Mouse (Mus musculus): Measurements from ENCODE around the gene Pgf. TPM values are rescaled to one million over a fixed set of nuclear protein-coding genes. Genes with fewer than 3 reads are reported as not detected.

The Pgf gene
- polyA plus RNA-seq, 1 experiment from 2014 or later, result 0.56 TPM

DNA sequence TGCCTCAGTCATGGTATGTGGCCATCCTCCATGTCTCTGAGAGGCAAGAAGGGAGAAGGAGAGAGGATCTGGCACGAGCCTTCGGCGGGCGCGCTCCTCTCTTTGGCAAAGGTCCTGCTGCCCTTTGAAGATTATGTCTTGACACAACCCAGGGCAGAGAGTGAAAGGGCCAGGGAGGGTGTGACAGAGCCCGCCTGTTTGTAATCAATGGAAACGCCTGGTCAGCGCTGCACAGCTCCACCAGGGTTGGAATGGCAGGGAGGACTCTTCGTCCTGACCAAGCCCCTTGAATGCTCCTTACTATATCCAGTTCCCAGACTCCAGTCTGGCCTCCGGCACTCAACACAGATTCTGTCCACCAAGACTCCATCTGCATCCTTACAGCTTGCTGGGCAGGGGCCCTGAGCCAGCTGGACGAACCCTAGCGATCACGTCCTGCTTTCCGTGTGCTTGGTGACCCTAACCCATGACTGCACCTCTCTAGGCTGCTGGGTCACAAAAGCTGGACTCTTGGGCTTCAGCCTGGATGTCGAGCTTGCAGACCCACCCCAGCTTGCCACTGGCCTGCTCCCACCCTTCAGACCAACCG, 2.4 kb downstream of the Pgf start:
- peaks cover 54% of the 10 kb centered on the region for H3K27me3 ChIP-seq

DNA sequence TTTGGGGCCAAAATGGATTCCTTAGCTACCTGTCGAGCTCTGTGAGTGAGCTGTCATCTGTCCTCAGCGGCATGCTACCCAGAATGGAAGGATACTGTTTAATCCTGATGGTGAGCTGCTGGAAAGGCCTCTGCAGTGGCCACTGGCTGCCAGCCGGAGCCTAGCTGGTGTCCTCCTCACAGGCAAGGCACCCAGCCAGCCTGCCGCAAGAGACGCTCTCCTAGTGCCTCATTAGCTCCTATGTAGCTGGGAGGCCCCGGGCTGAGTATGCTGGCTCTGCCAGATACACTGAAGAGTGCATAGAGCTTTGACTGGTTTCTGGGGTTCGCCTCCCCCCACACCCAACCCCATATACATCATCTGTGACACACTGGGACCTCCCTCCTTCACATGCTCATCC, 3.6 kb downstream of the Pgf start:
- no peak overlapping the region for H3K9ac ChIP-seq
- H3K36me3 ChIP-seq (replicated peaks), result no peaks in the 10 kb centered on the region
- peaks cover 24% of the 10 kb centered on the region for H3K4me1 ChIP-seq (replicated peaks)
- H3K9me3 ChIP-seq (replicated peaks), result no peaks in the 10 kb centered on the region
- no peak overlapping the region for H3K4me3 ChIP-seq (replicated peaks)
- ATAC-seq (ENCODE audit: insufficient read depth), result no peak
- H3K4me2 ChIP-seq, result no peak overlapping the region
- H3K27ac ChIP-seq (replicated peaks), result no peak overlapping the region
- 70% methylated on average over 7 of the region's 7 CpGs for WGBS (ENCODE audit: insufficient replicate concordance)
- peaks cover 46% of the 10 kb centered on the region for H3K27me3 ChIP-seq

More for the DNA sequence above, 2.4 kb downstream of the Pgf start:
- Histone ChIP-seq H3K4me3 (replicated peaks) (no peak overlapping the region), H3K9me3 (replicated peaks) (no peaks in the 10 kb centered on the region), H3K9ac (no peak overlapping the region), H3K4me2 (no peak overlapping the region), H3K36me3 (replicated peaks) (no peaks in the 10 kb centered on the region), H3K27ac (replicated peaks) (no peak overlapping the region), H3K4me1 (replicated peaks) (peaks cover 16% of the 10 kb centered on the region)
- no peak for ATAC-seq (ENCODE audit: insufficient read depth)
- 55% methylated on average over 16 of the region's 16 CpGs for WGBS (ENCODE audit: insufficient replicate concordance)

DNA sequence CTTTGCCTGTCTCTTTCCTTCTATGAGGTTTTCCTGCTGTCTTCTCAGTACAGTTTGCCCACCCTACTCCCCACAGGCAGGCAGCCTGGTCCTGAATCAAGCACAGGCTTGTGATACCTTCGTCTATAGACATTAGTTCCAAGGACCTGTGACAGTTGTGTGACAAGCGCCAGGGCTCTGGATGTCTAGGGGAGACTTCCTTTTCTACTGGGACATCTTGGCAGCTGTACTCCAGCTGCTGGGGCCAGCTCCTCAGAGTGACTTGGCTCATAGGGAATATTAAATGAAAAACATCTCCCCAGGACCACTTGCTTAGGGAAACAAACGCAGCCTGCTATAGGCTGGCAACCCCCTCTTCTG, 6.7 kb downstream of the Pgf start:
- ATAC-seq (ENCODE audit: insufficient read depth), result no peak
- no peaks in the 10 kb centered on the region for H3K9me3 ChIP-seq (replicated peaks)
- 66% methylated on average over 3 of the region's 3 CpGs for WGBS (ENCODE audit: insufficient replicate concordance)

DNA sequence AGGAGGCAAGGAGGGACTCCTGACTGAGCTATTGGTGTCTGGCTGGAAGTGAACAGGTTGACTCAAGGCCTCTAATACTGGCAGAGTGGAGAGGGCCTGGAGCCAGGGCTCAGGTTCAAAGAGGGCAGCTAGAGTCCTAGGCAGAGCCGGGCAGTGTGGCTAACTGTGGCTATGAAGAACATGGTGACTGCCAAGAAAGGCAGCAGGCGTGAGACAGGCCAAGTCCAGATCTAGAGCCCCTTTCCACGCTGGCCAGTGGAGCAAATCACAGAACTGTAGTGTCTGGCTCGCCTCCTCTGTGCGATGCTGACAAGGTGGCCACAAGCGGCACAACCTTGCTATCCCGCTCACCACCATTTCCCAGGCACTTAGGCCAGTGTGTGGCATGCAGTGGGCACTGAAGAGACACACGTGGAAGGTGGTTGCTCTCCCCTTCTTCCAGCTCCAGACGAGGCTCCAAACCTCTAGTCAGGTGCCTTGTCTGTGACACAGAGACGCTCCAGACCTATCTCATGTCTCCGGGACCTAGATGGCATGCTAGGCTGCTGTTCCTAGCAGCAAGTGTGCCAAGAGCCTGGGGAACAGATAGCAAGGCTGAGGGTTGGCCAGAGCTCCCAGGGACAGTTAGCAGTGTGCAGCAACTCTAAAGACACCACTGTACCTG, 7.2 kb downstream of the Pgf start:
- ATAC-seq (ENCODE audit: insufficient read depth), result no peak
- Histone ChIP-seq H3K4me2 (no peak overlapping the region), H3K4me3 (replicated peaks) (no peak overlapping the region), H3K9ac (no peak overlapping the region), H3K4me1 (replicated peaks) (peaks cover 9% of the 10 kb centered on the region), H3K27ac (replicated peaks) (no peak overlapping the region), H3K36me3 (replicated peaks) (no peaks in the 10 kb centered on the region), H3K27me3 (peaks cover 14% of the 10 kb centered on the region; the same call in 1 of the 2 replicates), H3K9me3 (replicated peaks) (no peaks in the 10 kb centered on the region)
- WGBS (ENCODE audit: insufficient replicate concordance), result 73% methylated on average over 11 of the region's 11 CpGs

More for the DNA sequence above, 6.7 kb downstream of the Pgf start:
- Histone ChIP-seq H3K4me2 (no peak overlapping the region), H3K4me3 (replicated peaks) (no peak overlapping the region), H3K4me1 (replicated peaks) (peaks cover 9% of the 10 kb centered on the region), H3K27me3 (peaks cover 20% of the 10 kb centered on the region), H3K9ac (no peak overlapping the region), H3K27ac (replicated peaks) (no peak overlapping the region), H3K36me3 (replicated peaks) (no peaks in the 10 kb centered on the region)

DNA sequence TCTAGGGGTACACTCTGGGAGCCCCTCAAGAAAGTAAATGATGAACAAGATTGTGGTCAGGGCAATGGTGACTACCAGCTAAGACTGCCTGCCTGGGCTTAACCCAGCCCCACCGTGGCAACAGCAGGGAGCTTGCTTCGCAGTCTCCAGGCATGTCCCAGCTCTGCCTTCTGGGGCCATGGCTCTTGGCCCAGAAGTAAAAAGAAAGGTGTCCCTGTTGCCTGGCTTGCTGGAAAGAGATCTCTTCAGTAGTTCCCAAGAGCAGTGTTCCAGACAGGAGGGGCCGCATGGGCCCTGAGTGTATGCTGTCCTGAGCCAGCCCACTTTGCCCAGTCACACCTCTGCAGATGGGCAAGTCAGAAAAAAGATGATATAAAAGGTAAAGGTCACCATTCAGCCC, 7.7 kb downstream of the Pgf start:
- Histone ChIP-seq H3K9ac (no peak overlapping the region), H3K27me3 (peaks cover 14% of the 10 kb centered on the region; the same call in 1 of the 2 replicates), H3K36me3 (replicated peaks) (no peaks in the 10 kb centered on the region), H3K4me1 (replicated peaks) (peaks cover 9% of the 10 kb centered on the region), H3K4me3 (replicated peaks) (no peak overlapping the region), H3K9me3 (replicated peaks) (no peaks in the 10 kb centered on the region), H3K4me2 (0 out of 2 replicates have a peak overlapping the region, but pooled peaks have one; percentile 43), H3K27ac (replicated peaks) (no peak overlapping the region)
- 64% methylated on average over 3 of the region's 3 CpGs for WGBS (ENCODE audit: insufficient replicate concordance)
- no peak for ATAC-seq (ENCODE audit: insufficient read depth)

DNA sequence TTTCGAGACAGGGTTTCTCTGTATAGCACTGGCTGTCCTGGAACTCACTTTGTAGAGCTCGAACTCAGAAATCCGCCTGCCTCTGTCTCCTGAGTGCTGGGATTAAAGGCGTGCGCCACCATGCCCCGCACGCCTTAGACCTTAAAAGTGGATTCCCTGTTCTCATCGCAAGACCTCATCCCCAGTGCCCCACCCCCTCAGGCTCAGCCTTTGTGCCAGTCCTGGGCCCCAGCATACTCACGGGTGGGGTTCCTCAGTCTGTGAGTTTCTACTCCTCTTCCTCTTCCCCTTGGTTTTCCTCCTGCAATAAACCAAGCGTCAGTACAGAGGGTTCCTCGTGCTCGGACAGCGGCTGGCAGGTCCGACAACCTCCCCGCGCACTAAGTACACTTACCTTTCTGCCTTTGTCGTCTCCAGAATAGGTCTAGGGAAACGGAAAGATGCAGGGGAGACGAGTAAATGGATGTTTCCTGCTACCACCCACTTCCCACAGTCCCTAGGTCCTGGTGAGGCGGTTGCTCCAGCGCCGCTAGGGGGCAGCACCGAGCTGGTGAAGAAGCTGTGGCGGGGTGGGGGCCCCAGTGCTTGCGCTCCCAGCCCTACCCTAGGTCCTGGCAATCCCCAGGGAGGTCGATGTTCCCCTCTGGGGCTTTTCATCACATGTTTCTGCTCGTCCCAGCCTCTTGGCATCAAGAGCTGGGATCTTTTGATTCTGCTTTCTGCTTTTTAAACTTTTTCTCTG, 8.3 kb downstream of the Pgf start:
- peak overlapping the region; percentile 43 for H3K4me2 ChIP-seq
- peak overlapping the region; percentile 18; the same call in 1 of the 2 replicates for H3K4me3 ChIP-seq (replicated peaks)
- H3K4me1 ChIP-seq (replicated peaks), result peaks cover 9% of the 10 kb centered on the region
- peak; percentile 44; the same call in 1 of the 2 replicates for ATAC-seq (ENCODE audit: insufficient read depth)
- H3K27ac ChIP-seq (replicated peaks), result no peak overlapping the region
- peaks cover 16% of the 10 kb centered on the region; the same call in 1 of the 2 replicates for H3K27me3 ChIP-seq
- H3K36me3 ChIP-seq (replicated peaks), result no peaks in the 10 kb centered on the region
- no peaks in the 10 kb centered on the region for H3K9me3 ChIP-seq (replicated peaks)
- no peak overlapping the region for H3K9ac ChIP-seq
- 21% methylated on average over 27 of the region's 27 CpGs for WGBS (ENCODE audit: insufficient replicate concordance)

DNA sequence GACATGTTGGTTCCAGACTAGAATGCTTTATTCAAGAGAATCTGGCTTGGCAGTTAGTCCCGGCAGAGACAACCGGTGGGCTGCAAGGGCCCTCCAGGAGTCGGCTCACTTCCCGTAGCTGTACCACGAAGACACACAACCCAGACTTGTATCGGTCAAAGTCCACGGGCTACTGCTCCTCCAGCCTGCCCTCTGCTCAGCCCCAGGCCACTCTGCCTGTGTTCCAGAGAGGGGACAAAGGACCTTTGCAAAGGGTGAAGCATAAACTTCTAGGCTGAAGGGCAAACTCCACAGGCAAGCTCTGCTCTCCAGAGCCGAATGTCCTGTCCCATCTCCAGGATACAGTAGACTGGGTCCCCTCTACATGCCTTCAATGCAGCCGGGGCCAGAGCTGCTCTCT, 11.0 kb downstream of the Pgf start:
- Histone ChIP-seq H3K4me2 (no peak overlapping the region), H3K9ac (no peak overlapping the region), H3K4me1 (replicated peaks) (peaks cover 9% of the 10 kb centered on the region), H3K4me3 (replicated peaks) (no peak overlapping the region), H3K36me3 (replicated peaks) (no peaks in the 10 kb centered on the region), H3K27me3 (peaks cover 16% of the 10 kb centered on the region; the same call in 1 of the 2 replicates), H3K9me3 (replicated peaks) (no peaks in the 10 kb centered on the region), H3K27ac (replicated peaks) (no peak overlapping the region)
- 75% methylated on average over 9 of the region's 9 CpGs for WGBS (ENCODE audit: insufficient replicate concordance)
- ATAC-seq (ENCODE audit: insufficient read depth), result no peak

DNA sequence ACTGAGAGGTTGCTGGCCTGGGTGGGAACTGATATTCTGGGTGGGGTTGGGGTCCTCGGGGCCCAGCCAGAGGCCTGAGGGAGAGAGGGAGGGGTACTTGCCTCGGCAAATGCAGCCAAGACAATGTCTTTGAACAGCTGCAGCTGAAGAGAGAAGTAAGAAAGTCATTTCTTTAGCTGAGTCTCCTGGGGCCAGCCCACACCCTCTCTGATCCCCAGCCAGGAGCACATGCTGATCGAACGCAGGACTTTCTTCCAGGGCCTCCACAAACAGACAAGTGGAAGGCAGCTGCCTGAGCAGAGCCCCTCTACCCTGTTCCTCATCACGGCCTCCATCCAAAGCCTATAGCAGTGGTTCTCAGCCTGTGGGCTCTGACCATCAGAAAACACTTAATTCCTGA, 12.6 kb downstream of the Pgf start:
- 61% methylated on average over 5 of the region's 5 CpGs for WGBS (ENCODE audit: insufficient replicate concordance)
- Histone ChIP-seq H3K4me1 (replicated peaks) (peaks cover 9% of the 10 kb centered on the region), H3K9ac (no peak overlapping the region), H3K27me3 (peaks cover 10% of the 10 kb centered on the region; the same call in 1 of the 2 replicates), H3K4me3 (replicated peaks) (no peak overlapping the region), H3K36me3 (replicated peaks) (no peaks in the 10 kb centered on the region), H3K27ac (replicated peaks) (no peak overlapping the region), H3K9me3 (replicated peaks) (no peaks in the 10 kb centered on the region), H3K4me2 (no peak overlapping the region)
- no peak for ATAC-seq (ENCODE audit: insufficient read depth)

DNA sequence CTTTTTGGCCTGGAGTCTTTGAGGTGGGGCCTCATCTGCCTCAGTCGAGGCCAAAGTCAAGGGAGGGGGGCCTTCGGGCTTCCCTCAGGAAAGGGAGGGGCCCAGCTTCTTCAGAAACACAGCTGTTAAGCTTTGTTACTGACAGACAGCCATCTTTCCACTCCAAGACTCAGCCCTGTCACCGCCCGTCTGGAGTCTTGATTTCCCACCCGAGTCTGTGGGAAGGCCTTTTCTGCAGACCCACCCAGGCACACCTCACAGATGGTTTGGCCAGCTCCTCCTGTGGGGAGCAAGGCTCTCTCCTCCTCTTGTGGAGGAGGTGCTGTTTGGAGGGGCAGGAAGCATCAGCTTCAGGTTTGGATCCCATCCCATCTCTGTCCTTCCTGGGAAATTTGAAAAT, 18.0 kb downstream of the Pgf start:
- Histone ChIP-seq H3K4me1 (replicated peaks) (peaks cover 7% of the 10 kb centered on the region; the same call in 1 of the 2 replicates), H3K36me3 (replicated peaks) (no peaks in the 10 kb centered on the region), H3K27me3 (no peaks in the 10 kb centered on the region), H3K4me2 (no peak overlapping the region), H3K4me3 (replicated peaks) (no peak overlapping the region), H3K9me3 (replicated peaks) (no peaks in the 10 kb centered on the region), H3K9ac (no peak overlapping the region), H3K27ac (replicated peaks) (no peak overlapping the region)
- 38% methylated on average over 5 of the region's 5 CpGs for WGBS (ENCODE audit: insufficient replicate concordance)
- ATAC-seq (ENCODE audit: insufficient read depth), result no peak

DNA sequence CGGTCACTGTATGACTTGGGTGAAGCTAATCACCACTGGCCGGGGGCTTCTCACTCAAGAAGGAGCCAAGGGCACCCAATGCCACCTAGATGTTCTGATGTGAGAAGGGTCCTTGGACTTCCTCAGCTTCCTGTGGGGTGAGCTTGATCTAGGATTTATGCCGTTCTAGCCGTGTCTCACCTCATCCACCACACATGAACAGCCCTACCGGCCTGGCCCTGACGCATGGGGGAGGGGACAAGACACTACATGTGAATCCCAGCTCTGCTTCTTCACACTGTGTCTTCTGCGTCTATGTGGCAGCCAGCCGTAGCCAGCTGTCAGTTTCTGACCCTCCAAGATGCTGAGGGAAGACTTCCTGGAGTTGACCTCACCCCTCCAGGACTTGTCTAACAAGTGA, 18.8 kb downstream of the Pgf start:
- Histone ChIP-seq H3K4me2 (no peak overlapping the region), H3K4me3 (replicated peaks) (no peak overlapping the region), H3K9ac (no peak overlapping the region), H3K36me3 (replicated peaks) (no peaks in the 10 kb centered on the region), H3K27me3 (no peaks in the 10 kb centered on the region), H3K4me1 (replicated peaks) (peaks cover 7% of the 10 kb centered on the region; the same call in 1 of the 2 replicates), H3K9me3 (replicated peaks) (no peaks in the 10 kb centered on the region), H3K27ac (replicated peaks) (no peak overlapping the region)
- WGBS (ENCODE audit: insufficient replicate concordance), result 74% methylated on average over 8 of the region's 8 CpGs
- ATAC-seq (ENCODE audit: insufficient read depth), result no peak

DNA sequence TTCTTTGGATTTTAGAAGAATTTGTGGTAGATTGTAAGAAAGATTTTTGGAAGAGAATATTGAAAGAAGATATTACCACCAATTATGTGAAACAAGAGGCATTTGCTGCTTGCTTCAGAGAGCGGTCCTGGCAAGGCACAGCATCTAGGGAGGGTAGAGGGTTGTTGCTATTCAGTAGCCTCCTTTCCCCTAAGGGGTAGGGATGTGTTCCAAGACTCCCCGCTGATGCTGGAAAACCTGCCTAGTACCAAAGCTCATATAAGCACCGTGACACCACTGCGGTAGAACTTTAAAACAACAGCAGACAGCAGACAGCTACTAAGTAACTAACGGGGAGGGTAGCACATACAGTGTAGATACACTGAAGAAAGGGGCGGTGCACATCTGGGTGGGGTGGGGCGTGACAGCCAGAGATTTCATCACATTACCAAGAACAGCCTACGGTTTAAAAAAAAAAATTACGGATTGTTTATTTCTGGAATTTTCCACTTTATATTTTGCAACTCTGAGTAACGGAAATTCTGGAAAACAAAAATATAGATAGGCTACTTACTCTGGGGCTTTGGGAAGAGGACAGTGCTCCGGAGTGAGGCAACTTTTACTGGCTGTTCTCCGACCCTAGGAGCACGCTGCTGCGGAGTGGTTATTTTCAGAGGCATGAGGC, 19.7 kb downstream of the Pgf start:
- ATAC-seq (ENCODE audit: insufficient read depth), result no peak
- Histone ChIP-seq H3K27ac (replicated peaks) (no peak overlapping the region), H3K36me3 (replicated peaks) (no peaks in the 10 kb centered on the region), H3K4me3 (replicated peaks) (no peak overlapping the region), H3K4me1 (replicated peaks) (peaks cover 7% of the 10 kb centered on the region; the same call in 1 of the 2 replicates), H3K9ac (no peak overlapping the region), H3K27me3 (no peaks in the 10 kb centered on the region), H3K4me2 (no peak overlapping the region), H3K9me3 (replicated peaks) (no peaks in the 10 kb centered on the region)
- 72% methylated on average over 14 of the region's 14 CpGs for WGBS (ENCODE audit: insufficient replicate concordance)

Data from liver, embryonic 15.5 days (tissue).